Mouse (Mus musculus) forebrain, embryonic 13.5 days (tissue): ENCODE measurements at regions not wholly inside any gene's neighbourhood (a gene's known extent, or its start where the extent isn't known, plus 50 kb on each side); places are given as distances from the start of the nearest gene placed in this dataset.

Experiments used
- ATAC-seq: fragments of 200-750 bp; cut with Nextera tagmentation; 2 replicates; pipeline ENCODE4 v1.8.0; 2017
- H3K27ac ChIP-seq: fragments of 300-500 bp; sonication (generic); 2 replicates; pipeline ENCODE4 v1.5.1; 2015; ENCODE audit warnings: inconsistent platforms, mild to moderate bottlenecking, moderate library complexity
- H3K27me3 ChIP-seq: fragments of 300-500 bp; sonication (generic); 2 replicates; pipeline ENCODE4 v1.6.1; 2015; ENCODE audit warnings: mild to moderate bottlenecking, inconsistent platforms
- H3K36me3 ChIP-seq: fragments of 300-500 bp; sonication (generic); 2 replicates; pipeline ENCODE4 v1.6.1; 2015; ENCODE audit warnings: mild to moderate bottlenecking, inconsistent platforms; ENCODE audit not compliant: poor library complexity, severe bottlenecking
- H3K4me1 ChIP-seq: fragments of 300-500 bp; sonication (generic); 2 replicates; pipeline ENCODE4 v1.6.1; 2015; ENCODE audit warnings: inconsistent platforms
- H3K4me2 ChIP-seq: fragments of 300-500 bp; sonication (generic); 2 replicates; pipeline ENCODE4 v1.6.1; 2015; ENCODE audit warnings: inconsistent platforms, mild to moderate bottlenecking, moderate library complexity
- H3K4me3 ChIP-seq: fragments of 300-500 bp; sonication (generic); 2 replicates; pipeline ENCODE4 v1.5.1; 2015; ENCODE audit warnings: mild to moderate bottlenecking, inconsistent platforms
- H3K9ac ChIP-seq: fragments of 300-500 bp; sonication (generic); 2 replicates; pipeline ENCODE4 v1.6.1; 2015; ENCODE audit warnings: mild to moderate bottlenecking, inconsistent platforms
- H3K9me3 ChIP-seq: fragments of 300-500 bp; sonication (generic); replicated peaks from 2 replicates; pipeline ENCODE4 v1.6.1; 2016; ENCODE audit warnings: inconsistent platforms
- WGBS: fragments of 180-500 bp; shearing (Covaris S2); methylation state at CpG from one replicate; pipeline ENCODE4 v1.1.7; 2015; 5-methylcytosine and 5-hydroxymethylcytosine counted together

DNA sequence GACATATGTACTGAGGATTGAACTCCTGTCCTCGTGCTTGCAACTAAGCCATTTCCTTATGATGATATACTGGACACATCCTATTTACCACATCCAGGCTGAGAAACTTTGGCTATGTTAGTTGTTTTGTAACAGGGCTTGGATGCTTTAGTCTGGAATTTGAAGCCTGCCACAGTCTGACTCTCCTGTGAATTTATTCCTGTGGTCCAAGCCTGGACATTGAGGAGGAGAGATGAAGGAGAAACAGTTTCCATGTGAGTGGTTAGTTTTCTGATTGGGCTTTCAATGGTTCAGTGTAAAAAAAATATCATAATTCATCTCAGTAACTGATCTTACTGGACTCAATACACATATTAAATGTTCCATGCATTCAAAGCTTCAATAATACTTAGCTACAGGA, 422.6 kb downstream of the Etnk1 start:
- ATAC-seq, result no peak
- Histone ChIP-seq H3K27ac (no peak overlapping the region), H3K27me3 (no peaks in the 10 kb centered on the region), H3K4me3 (no peak overlapping the region), H3K36me3 (no peaks in the 10 kb centered on the region), H3K4me1 (no peaks in the 10 kb centered on the region), H3K9ac (no peak overlapping the region), H3K4me2 (no peak overlapping the region), H3K9me3 (no peaks in the 10 kb centered on the region)
- 62% methylated on average over 1 of the region's 1 CpGs for WGBS

DNA sequence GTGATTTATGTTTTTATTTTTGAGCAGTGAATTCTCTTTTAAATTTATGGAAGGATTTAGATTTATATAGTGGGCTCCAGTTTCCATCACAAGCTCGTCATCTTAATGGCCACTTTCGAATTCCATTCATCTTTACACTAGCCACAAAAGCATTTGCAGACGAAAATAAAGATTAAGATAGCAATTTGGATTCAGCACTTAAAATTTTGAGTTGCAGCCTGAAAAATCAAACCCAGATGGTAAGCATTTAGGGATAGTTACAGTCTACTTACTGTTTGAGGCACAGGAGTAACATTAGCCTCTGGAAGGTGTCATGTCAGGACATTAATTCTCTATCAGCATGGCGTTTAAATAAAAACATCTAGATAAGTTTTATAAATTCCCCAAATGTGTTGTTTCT, 423.2 kb downstream of the Etnk1 start:
- 88% methylated on average over 4 of the region's 4 CpGs for WGBS
- Histone ChIP-seq H3K4me2 (no peak overlapping the region), H3K27ac (no peak overlapping the region), H3K4me1 (peaks cover 2% of the 10 kb centered on the region; the same call in 1 of the 2 replicates), H3K4me3 (no peak overlapping the region), H3K9ac (no peak overlapping the region), H3K27me3 (no peaks in the 10 kb centered on the region), H3K9me3 (no peaks in the 10 kb centered on the region), H3K36me3 (no peaks in the 10 kb centered on the region)
- no peak for ATAC-seq

DNA sequence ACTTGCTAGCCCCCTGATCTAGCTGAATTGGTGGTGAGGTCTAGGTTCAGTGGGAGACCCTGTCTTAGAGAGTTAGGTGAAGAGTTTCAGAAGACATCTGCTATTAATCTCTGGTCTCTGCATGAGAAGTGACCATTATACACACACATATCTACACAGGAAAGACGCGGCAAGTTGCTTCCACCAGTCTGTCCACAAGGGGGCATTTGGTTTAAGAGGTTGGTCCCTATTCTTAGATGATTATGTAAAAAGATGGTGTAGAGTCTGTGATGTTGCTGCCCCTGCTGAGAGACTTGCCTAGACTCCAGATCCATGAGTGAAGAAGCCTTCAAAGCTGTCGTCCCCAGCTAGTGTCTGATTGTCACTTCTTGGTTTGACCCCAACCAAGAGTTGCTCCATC, 425.5 kb downstream of the Etnk1 start:
- ATAC-seq, result no peak
- H3K27ac ChIP-seq, result no peak overlapping the region
- no peaks in the 10 kb centered on the region for H3K36me3 ChIP-seq
- no peaks in the 10 kb centered on the region for H3K27me3 ChIP-seq
- H3K9ac ChIP-seq, result no peak overlapping the region
- WGBS, result 89% methylated on average over 3 of the region's 3 CpGs
- H3K4me2 ChIP-seq, result no peak overlapping the region
- H3K4me1 ChIP-seq, result peaks cover 10% of the 10 kb centered on the region; the same call in 1 of the 2 replicates
- H3K4me3 ChIP-seq, result no peak overlapping the region
- no peaks in the 10 kb centered on the region for H3K9me3 ChIP-seq

DNA sequence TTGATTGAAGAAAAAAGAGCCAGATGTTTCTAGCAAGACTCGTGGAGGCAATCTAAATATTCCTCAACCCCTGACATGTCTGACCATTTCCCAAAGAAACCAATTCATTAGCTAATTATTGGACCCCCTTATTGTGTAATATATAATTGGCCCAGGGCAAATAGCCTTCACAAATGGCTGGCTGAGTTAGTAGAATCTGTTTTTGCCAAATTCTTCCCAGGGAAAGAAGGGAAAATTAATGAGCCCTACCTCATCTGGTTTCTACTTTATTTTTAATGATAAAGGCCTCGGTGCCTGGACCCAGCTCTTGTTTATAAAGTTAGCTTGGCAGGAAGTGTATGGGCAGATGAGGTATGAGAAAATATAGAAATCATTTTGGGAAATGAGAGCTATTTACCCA, 428.5 kb downstream of the Etnk1 start:
- no peaks in the 10 kb centered on the region for H3K9me3 ChIP-seq
- H3K27me3 ChIP-seq, result no peaks in the 10 kb centered on the region
- no peaks in the 10 kb centered on the region for H3K36me3 ChIP-seq
- H3K4me1 ChIP-seq, result peaks cover 10% of the 10 kb centered on the region; the same call in 1 of the 2 replicates
- no peak overlapping the region for H3K27ac ChIP-seq
- WGBS, result 23% methylated on average over 2 of the region's 2 CpGs
- no peak for ATAC-seq
- H3K4me2 ChIP-seq, result no peak overlapping the region
- no peak overlapping the region for H3K4me3 ChIP-seq
- H3K9ac ChIP-seq, result no peak overlapping the region

DNA sequence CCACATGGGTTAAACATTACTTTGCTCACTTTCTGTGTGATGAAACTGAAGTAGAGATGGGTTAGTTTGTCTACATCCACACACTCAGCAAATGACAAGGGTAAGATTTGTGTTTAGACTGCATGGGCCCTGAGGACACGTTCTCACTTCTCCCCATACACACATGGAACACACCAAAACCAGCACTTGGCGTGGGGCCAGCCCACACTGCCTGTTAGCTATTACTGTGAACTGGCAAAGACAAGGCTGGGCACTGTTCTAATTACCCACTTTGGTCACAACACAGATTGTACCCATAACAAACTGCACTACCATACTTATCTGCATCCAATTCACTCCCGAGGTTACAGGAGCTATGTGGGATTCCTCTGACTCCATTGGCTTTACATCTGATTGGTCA, 430.4 kb downstream of the Etnk1 start:
- Histone ChIP-seq H3K4me2 (no peak overlapping the region), H3K27me3 (no peaks in the 10 kb centered on the region), H3K9ac (no peak overlapping the region), H3K27ac (no peak overlapping the region), H3K4me1 (peaks cover 10% of the 10 kb centered on the region; the same call in 1 of the 2 replicates), H3K4me3 (no peak overlapping the region), H3K36me3 (no peaks in the 10 kb centered on the region), H3K9me3 (no peaks in the 10 kb centered on the region)
- no peak for ATAC-seq
- 70% methylated on average over 3 of the region's 3 CpGs for WGBS

DNA sequence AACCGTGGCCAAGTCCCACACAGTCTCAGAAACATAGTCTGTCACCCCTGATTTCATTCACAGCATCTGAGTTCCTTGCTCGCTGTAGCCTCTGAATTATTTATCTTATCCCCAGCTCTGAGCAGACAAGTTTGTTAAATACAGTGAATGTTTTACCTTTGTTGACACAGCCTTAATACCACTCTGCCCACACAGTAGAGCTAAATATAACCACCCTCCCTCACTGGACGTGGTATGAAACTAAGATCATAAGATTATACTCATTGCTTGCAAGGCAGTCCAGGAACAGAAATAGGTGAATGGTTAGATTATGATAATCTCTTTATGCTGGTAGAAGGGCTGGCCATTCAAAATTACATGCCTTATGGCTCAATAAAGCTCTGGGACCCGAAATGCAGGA, 431.9 kb downstream of the Etnk1 start:
- H3K36me3 ChIP-seq, result no peaks in the 10 kb centered on the region

DNA sequence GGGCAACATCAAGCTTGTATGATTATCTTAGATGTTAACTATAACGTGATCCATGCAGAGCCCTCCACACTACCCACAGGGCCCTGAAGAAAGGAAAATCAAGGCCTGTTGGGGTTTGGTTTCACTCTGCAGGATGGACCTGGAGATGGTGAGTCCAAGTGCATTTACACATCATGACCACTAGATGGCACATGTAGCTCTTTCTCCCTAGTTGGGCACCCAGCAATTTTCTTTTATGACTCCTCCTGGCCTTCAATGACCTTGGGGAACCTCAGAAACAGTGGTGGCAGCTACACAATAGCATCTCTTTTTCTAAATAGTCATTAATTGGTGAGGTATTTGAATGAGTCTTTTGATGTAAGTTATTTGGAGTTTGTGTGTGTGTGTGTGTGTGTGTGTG, 442.1 kb downstream of the Etnk1 start:
- Histone ChIP-seq H3K27ac (no peak overlapping the region), H3K4me3 (no peak overlapping the region), H3K4me2 (no peak overlapping the region), H3K9ac (no peak overlapping the region), H3K27me3 (no peaks in the 10 kb centered on the region), H3K36me3 (no peaks in the 10 kb centered on the region), H3K4me1 (no peaks in the 10 kb centered on the region), H3K9me3 (no peaks in the 10 kb centered on the region)
- 72% methylated on average over 1 of the region's 1 CpGs for WGBS
- ATAC-seq, result no peak; the same call in 1 of the 2 replicates

More for the DNA sequence above, 431.9 kb downstream of the Etnk1 start:
- Histone ChIP-seq H3K9me3 (no peaks in the 10 kb centered on the region), H3K4me1 (peaks cover 10% of the 10 kb centered on the region; the same call in 1 of the 2 replicates), H3K4me3 (no peak overlapping the region), H3K4me2 (no peak overlapping the region), H3K9ac (no peak overlapping the region), H3K27ac (no peak overlapping the region), H3K27me3 (no peaks in the 10 kb centered on the region)
- ATAC-seq, result no peak
- 80% methylated on average over 4 of the region's 4 CpGs for WGBS

DNA sequence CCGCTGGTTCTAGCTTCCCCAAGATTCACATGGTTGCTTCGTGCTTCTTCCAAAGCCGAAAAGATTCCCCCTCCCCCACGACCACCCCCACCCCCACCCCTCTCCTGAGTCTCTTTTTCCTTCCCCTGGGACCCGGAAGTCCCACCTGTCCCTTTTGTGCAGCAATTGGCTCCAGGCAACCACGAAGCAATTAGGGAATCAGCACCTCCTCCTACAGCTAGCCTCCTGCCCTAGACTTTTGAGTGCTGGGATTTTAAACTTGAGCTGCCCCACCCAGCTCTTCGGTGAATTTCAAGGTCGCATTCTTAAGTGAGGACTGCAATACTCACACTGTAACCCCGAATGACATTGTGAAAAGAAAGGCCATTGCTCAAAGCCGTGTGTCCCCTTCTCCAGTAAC, 445.9 kb downstream of the Etnk1 start:
- no peaks in the 10 kb centered on the region for H3K36me3 ChIP-seq
- no peaks in the 10 kb centered on the region for H3K27me3 ChIP-seq
- H3K9ac ChIP-seq, result no peak overlapping the region
- no peak overlapping the region for H3K4me3 ChIP-seq
- no peak overlapping the region for H3K4me2 ChIP-seq
- H3K27ac ChIP-seq, result no peak overlapping the region
- no peaks in the 10 kb centered on the region for H3K9me3 ChIP-seq
- 76% methylated on average over 10 of the region's 10 CpGs for WGBS
- no peak for ATAC-seq
- H3K4me1 ChIP-seq, result peaks cover 6% of the 10 kb centered on the region; the same call in 1 of the 2 replicates

DNA sequence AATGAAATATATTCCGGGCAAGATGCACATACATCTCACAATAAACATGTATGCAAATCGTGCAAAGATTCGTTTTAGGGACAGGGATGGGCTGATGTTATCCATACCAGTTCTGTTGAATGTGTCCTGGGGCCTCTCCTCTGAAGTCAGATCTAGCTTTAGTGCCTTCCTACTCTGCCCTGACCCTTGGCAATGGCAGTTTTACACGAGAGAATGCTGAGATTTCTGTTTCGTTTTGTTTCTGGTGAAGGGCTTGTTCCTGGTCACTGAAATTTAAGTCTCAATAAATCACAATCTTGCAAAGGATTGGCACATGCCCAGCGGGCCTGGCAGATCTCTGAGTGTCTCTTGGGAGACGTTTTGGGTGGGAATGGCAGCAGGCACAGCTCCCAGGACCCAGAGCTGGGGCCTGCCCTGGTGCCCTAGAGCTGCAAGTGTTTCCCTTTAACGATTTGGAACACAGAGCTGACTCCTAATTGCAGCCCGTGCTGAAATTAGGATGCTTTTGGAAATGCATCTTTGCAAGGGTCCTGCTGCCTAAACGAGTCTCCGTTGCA, 447.5 kb downstream of the Etnk1 start:
- ATAC-seq, result no peak
- no peak overlapping the region for H3K27ac ChIP-seq
- 63% methylated on average over 11 of the region's 11 CpGs for WGBS

DNA sequence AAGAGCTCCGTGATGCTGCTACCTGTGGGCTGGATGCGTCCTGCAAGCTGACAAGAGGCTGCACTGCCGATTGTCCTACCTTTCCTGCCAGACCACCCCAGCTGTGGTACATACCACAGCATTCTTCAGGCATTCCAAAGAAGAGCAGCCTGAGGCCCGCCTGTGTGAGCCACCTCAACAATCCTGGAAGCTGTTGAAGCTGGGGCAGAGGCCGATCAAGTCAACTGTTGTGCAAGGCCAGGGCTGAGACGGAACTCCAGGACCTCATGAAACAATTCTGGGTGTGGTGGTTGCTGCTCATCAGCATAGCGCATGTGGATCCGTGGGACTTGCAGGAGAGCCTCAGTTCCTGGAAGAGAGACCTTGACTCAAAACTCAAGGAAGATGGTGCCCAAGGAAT, 448.3 kb downstream of the Etnk1 start:
- no peak overlapping the region for H3K4me2 ChIP-seq
- 85% methylated on average over 8 of the region's 8 CpGs for WGBS
- no peaks in the 10 kb centered on the region for H3K9me3 ChIP-seq
- no peak overlapping the region for H3K27ac ChIP-seq
- H3K4me1 ChIP-seq, result peaks cover 6% of the 10 kb centered on the region; the same call in 1 of the 2 replicates
- H3K36me3 ChIP-seq, result no peaks in the 10 kb centered on the region
- no peak for ATAC-seq
- H3K4me3 ChIP-seq, result no peak overlapping the region
- H3K27me3 ChIP-seq, result no peaks in the 10 kb centered on the region
- H3K9ac ChIP-seq, result no peak overlapping the region

More for the DNA sequence above, 447.5 kb downstream of the Etnk1 start:
- peaks cover 6% of the 10 kb centered on the region; the same call in 1 of the 2 replicates for H3K4me1 ChIP-seq
- H3K27me3 ChIP-seq, result no peaks in the 10 kb centered on the region
- no peak overlapping the region for H3K4me2 ChIP-seq
- H3K4me3 ChIP-seq, result no peak overlapping the region
- H3K36me3 ChIP-seq, result no peaks in the 10 kb centered on the region
- H3K9ac ChIP-seq, result no peak overlapping the region
- no peaks in the 10 kb centered on the region for H3K9me3 ChIP-seq

DNA sequence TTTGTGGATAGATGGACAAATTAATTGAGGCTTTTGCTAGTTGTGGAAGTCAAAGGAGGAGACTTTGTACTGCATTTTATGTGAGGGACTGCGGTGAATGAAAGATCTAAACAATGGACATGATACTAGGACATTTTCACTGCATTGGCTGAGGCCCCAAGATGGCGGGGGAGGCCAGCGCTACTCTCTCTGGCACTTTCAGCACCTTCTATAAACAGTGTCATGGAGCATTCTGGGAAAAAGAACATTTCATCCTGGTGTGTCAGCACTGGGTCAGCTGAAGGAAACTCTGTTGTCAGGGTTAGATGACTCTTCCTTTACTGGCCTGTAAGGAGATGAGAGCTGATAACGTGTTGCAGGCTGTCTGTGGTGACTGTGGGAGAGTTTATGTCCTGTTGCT, 449.4 kb downstream of the Etnk1 start:
- no peaks in the 10 kb centered on the region for H3K9me3 ChIP-seq
- H3K27me3 ChIP-seq, result no peaks in the 10 kb centered on the region
- H3K4me2 ChIP-seq, result no peak overlapping the region
- ATAC-seq, result no peak
- no peaks in the 10 kb centered on the region for H3K36me3 ChIP-seq
- H3K4me3 ChIP-seq, result no peak overlapping the region
- 89% methylated on average over 4 of the region's 4 CpGs for WGBS
- H3K27ac ChIP-seq, result no peak overlapping the region
- peaks cover 6% of the 10 kb centered on the region; the same call in 1 of the 2 replicates for H3K4me1 ChIP-seq
- H3K9ac ChIP-seq, result no peak overlapping the region

DNA sequence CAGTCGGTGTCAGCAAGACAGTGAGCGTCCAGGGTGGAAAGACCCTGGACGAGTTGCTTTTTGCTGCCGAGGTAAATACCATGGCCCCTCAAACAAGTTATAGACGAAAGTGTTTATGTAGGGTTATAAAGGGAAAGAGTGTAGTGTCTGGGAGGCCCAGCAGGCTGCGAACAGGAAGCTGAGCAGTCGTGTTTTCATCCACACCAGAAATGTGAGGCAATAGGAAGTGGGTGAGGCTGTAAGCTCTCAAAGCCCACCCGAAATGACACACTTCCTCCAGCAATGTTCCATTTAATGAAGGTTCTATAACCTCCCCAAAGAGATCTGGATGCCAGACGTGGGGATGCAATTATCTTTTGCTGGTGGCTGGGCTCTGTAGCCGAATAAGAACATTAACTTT, 451.5 kb downstream of the Etnk1 start:
- H3K4me3 ChIP-seq, result no peak overlapping the region
- H3K27me3 ChIP-seq, result no peaks in the 10 kb centered on the region
- no peaks in the 10 kb centered on the region for H3K36me3 ChIP-seq
- H3K9me3 ChIP-seq, result no peaks in the 10 kb centered on the region
- WGBS, result 60% methylated on average over 10 of the region's 10 CpGs
- peaks cover 6% of the 10 kb centered on the region; the same call in 1 of the 2 replicates for H3K4me1 ChIP-seq
- H3K27ac ChIP-seq, result no peak overlapping the region
- no peak overlapping the region for H3K4me2 ChIP-seq
- H3K9ac ChIP-seq, result no peak overlapping the region
- no peak for ATAC-seq

DNA sequence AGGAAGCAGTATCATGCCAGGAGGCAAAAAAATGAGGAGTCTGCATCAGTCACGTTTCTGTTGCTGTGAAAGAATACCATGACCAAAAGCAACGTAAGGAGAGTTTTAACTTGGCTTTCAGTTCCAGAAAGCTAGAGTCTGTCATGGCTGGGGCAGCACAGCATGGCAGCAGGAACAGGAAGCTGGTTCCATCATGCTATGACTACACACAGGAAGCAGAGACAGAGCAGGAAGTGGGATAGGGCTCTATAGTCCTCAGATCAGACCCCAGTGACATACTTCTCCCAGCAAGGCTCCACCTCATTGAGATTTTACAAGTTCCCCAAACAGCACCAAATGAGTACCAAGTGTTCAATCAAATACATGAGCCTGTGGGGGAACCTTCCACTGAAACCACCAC, 453.6 kb downstream of the Etnk1 start:
- Histone ChIP-seq H3K4me2 (no peak overlapping the region), H3K36me3 (no peaks in the 10 kb centered on the region), H3K27ac (no peak overlapping the region), H3K9me3 (no peaks in the 10 kb centered on the region), H3K4me3 (no peak overlapping the region), H3K9ac (no peak overlapping the region), H3K27me3 (no peaks in the 10 kb centered on the region), H3K4me1 (no peaks in the 10 kb centered on the region)
- ATAC-seq, result no peak
- WGBS, result 77% methylated on average over 2 of the region's 2 CpGs
